Mouse (Mus musculus): ENCODE measurements around the gene Ptpn3. TPM values are rescaled to one million over a fixed set of nuclear protein-coding genes. Genes with fewer than 3 reads are reported as not detected.
"Not testable (repeated sequence)": the region's sequence is repeated elsewhere in the genome, so short reads cannot be mapped to it uniquely, and the experiment has no call there.

Ptpn3 gene
- total and polyA plus RNA-seq, 2 experiments = 12.7 to 18.4 TPM

- no peak overlapping the region for H3K9ac ChIP-seq (ENCODE audit: low read depth, low read length)
- no peak overlapping the region for H3K4me3 ChIP-seq (ENCODE audit: insufficient read depth, low read depth, low read length)
- H3K4me1 ChIP-seq (ENCODE audit: control insufficient read depth, insufficient read depth, low read length) = no peaks in the 10 kb centered on the region
- H3K79me2 ChIP-seq (ENCODE audit: control insufficient read depth, insufficient read depth, low read length) = no peaks in the 10 kb centered on the region
- no peak overlapping the region for H3K27ac ChIP-seq (replicated peaks; ENCODE audit: insufficient read depth, low read depth, low read length)
- TF ChIP-seq POLR2A (IDR thresholded peaks at IDR 0.05; ENCODE audit: extremely low read depth, insufficient read depth, low read length) = no peak
- TF ChIP-seq CTCF (IDR thresholded peaks at IDR 0.05; ENCODE audit: low read depth, low read length) = no peak
- no peak for DNase-seq (ENCODE audit: extremely low read depth, low read depth, low spot score)
- WGBS = 53% methylated on average over 2 of the region's 2 CpGs
- no peaks in the 10 kb centered on the region for H3K27me3 ChIP-seq (ENCODE audit: control insufficient read depth, insufficient read depth, low read length)
- peaks cover 18% of the 10 kb centered on the region for H3K36me3 ChIP-seq (ENCODE audit: control insufficient read depth, insufficient read depth, low read length)
Observed at GRCm38 (mm10) chr4:57211706-57212105, 89.9 kb downstream of the Ptpn3 start.

DNA sequence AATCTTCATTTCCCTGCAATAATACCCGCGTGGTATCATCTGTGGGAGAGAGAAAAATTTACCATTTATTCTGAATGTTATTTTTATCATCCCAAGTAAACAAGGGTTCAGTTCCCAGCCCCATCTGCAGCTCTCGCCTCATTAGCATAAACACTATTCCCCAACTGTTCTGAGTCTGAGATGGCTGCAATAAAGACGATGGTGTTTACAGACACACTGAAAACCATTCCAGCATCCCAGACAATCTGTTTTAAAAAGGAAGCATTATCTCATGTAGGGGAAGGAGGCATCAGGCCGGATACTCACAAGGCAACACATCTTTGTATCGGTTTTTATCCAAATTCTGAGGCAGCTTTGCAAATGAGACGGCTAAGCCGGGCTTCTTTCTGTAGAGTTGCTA lies 95.7 kb downstream of the Ptpn3 start:
- no peak overlapping the region for H3K27ac ChIP-seq (replicated peaks; ENCODE audit: insufficient read depth, low read depth, low read length)
- no peaks in the 10 kb centered on the region for H3K4me1 ChIP-seq (ENCODE audit: control insufficient read depth, insufficient read depth, low read length)
- no peaks in the 10 kb centered on the region for H3K79me2 ChIP-seq (ENCODE audit: control insufficient read depth, insufficient read depth, low read length)
- no peak overlapping the region for H3K9ac ChIP-seq (ENCODE audit: low read depth, low read length)
- WGBS = 80% methylated on average over 8 of the region's 8 CpGs
- H3K27me3 ChIP-seq (ENCODE audit: control insufficient read depth, insufficient read depth, low read length) = no peaks in the 10 kb centered on the region
- TF ChIP-seq POLR2A (IDR thresholded peaks at IDR 0.05; ENCODE audit: extremely low read depth, insufficient read depth, low read length) = no peak
- no peak for TF ChIP-seq CTCF (IDR thresholded peaks at IDR 0.05; ENCODE audit: low read depth, low read length)
- no peak for DNase-seq (ENCODE audit: extremely low read depth, low read depth, low spot score)
- peaks cover 33% of the 10 kb centered on the region for H3K36me3 ChIP-seq (ENCODE audit: control insufficient read depth, insufficient read depth, low read length)
- H3K4me3 ChIP-seq (ENCODE audit: insufficient read depth, low read depth, low read length) = no peak overlapping the region

- no peaks in the 10 kb centered on the region for H3K27me3 ChIP-seq (ENCODE audit: control insufficient read depth, insufficient read depth, low read length)
- no peak overlapping the region for H3K27ac ChIP-seq (replicated peaks; ENCODE audit: insufficient read depth, low read depth, low read length)
- WGBS = 83% methylated on average over 11 of the region's 11 CpGs
- TF ChIP-seq CTCF (IDR thresholded peaks at IDR 0.05; ENCODE audit: low read depth, low read length) (no peak), POLR2A (IDR thresholded peaks at IDR 0.05; ENCODE audit: extremely low read depth, insufficient read depth, low read length) (no peak)
- peaks cover 31% of the 10 kb centered on the region for H3K36me3 ChIP-seq (ENCODE audit: control insufficient read depth, insufficient read depth, low read length)
- no peaks in the 10 kb centered on the region for H3K79me2 ChIP-seq (ENCODE audit: control insufficient read depth, insufficient read depth, low read length)
- no peaks in the 10 kb centered on the region for H3K4me1 ChIP-seq (ENCODE audit: control insufficient read depth, insufficient read depth, low read length)
- DNase-seq (ENCODE audit: extremely low read depth, low read depth, low spot score) = no peak
- H3K9ac ChIP-seq (ENCODE audit: low read depth, low read length) = no peak overlapping the region
- no peak overlapping the region for H3K4me3 ChIP-seq (ENCODE audit: insufficient read depth, low read depth, low read length)
Observed at GRCm38 (mm10) chr4:57204780-57205179, 96.9 kb downstream of the Ptpn3 start.

DNA sequence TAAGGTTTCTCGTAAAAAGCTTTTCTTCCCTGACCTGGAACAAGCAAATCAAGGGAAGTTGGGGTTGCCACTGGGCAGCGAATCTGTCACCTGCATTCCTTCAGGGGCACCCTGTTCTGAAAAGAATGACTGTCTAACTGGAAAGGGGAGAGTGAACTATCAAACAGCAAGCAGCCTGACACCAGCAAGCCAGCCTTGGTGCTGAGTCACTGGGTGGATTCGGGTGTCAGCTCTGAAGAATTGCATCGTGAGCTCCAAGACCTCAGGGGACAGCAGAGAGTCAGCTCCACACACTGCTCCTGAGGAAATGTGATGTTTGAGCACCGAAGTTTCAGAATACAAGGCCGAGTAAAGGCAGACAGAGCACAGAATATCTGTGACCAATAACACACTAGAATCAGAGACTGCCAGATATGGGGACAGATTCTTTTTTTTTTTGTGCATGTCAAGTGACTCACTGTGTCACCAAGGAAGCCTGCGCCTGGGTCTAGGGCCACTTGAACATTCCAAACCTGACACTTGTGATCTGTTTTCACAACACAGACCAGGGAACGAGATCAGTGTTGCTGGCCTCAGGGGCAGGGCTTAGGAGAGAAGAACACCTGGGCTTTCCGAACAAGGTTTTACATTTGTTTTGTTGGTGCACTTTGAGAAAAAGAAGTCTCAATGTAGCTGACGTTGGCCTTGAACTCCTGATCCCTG lies 98.8 kb downstream of the Ptpn3 start:
- no peaks in the 10 kb centered on the region for H3K27me3 ChIP-seq (ENCODE audit: control insufficient read depth, insufficient read depth, low read length)
- no peak overlapping the region for H3K4me3 ChIP-seq (ENCODE audit: insufficient read depth, low read depth, low read length)
- no peak overlapping the region for H3K27ac ChIP-seq (replicated peaks; ENCODE audit: insufficient read depth, low read depth, low read length)
- no peak for TF ChIP-seq CTCF (IDR thresholded peaks at IDR 0.05; ENCODE audit: low read depth, low read length)
- no peak for TF ChIP-seq POLR2A (IDR thresholded peaks at IDR 0.05; ENCODE audit: extremely low read depth, insufficient read depth, low read length)
- DNase-seq (ENCODE audit: extremely low read depth, low read depth, low spot score) = no peak
- H3K79me2 ChIP-seq (ENCODE audit: control insufficient read depth, insufficient read depth, low read length) = no peaks in the 10 kb centered on the region
- H3K4me1 ChIP-seq (ENCODE audit: control insufficient read depth, insufficient read depth, low read length) = no peaks in the 10 kb centered on the region
- H3K36me3 ChIP-seq (ENCODE audit: control insufficient read depth, insufficient read depth, low read length) = peaks cover 30% of the 10 kb centered on the region
- 79% methylated on average over 10 of the region's 10 CpGs for WGBS
- H3K9ac ChIP-seq (ENCODE audit: low read depth, low read length) = no peak overlapping the region

DNA sequence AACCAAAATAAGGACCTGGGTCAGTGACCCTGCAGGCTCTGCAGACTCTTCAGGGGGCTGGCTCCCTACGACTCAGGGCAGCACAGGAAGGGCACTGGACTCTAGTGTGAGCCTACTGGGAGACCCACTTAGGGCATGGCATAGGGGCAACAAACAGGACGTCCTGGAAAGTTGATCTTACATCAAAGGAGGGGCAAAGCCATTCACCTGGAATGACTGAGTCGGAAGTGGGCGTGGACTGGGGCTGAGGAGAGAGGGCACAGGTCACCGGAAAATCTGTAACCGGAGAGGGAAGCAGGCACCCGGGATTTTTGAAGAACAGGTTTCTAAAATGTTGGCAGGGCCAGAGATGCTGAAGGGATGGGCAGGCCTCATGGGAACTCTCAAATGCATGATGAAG lies 99.5 kb downstream of the Ptpn3 start:
- no peak for DNase-seq (ENCODE audit: extremely low read depth, low read depth, low spot score)
- 68% methylated on average over 7 of the region's 7 CpGs for whole genome bisulfite sequencing
- Histone ChIP-seq H3K36me3 (ENCODE audit: control insufficient read depth, insufficient read depth, low read length) (peaks cover 35% of the 10 kb centered on the region), H3K4me1 (ENCODE audit: control insufficient read depth, insufficient read depth, low read length) (no peaks in the 10 kb centered on the region), H3K4me3 (ENCODE audit: insufficient read depth, low read depth, low read length) (no peak overlapping the region), H3K9ac (ENCODE audit: low read depth, low read length) (no peak overlapping the region), H3K27me3 (ENCODE audit: control insufficient read depth, insufficient read depth, low read length) (no peaks in the 10 kb centered on the region), H3K27ac (replicated peaks; ENCODE audit: insufficient read depth, low read depth, low read length) (no peak overlapping the region), H3K79me2 (ENCODE audit: control insufficient read depth, insufficient read depth, low read length) (no peaks in the 10 kb centered on the region)
- TF ChIP-seq CTCF (IDR thresholded peaks at IDR 0.05; ENCODE audit: low read depth, low read length) = no peak
- TF ChIP-seq POLR2A (IDR thresholded peaks at IDR 0.05; ENCODE audit: extremely low read depth, insufficient read depth, low read length) = no peak

DNA sequence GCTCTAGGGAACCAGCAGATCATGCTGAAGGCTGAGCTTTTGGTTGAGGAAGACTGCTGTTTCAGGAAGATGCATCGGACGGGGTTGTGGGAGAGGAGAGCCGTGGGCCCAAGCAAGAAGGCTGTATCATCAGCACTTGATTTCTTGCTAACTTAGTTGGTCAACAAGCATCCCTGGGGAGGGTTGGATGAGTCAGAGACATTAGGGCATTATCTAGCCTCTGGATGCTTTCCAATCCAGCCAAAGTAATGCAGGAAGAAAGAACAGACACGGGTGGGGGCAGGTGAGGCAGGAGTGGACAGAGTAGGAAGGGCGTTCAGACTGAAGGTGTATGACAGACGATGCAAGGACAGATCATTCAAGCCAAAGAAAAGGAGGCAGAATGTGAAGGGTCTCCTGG lies 101.0 kb downstream of the Ptpn3 start:
- Histone ChIP-seq H3K4me1 (ENCODE audit: control insufficient read depth, insufficient read depth, low read length) (no peaks in the 10 kb centered on the region), H3K27me3 (ENCODE audit: control insufficient read depth, insufficient read depth, low read length) (no peaks in the 10 kb centered on the region), H3K4me3 (ENCODE audit: insufficient read depth, low read depth, low read length) (no peak overlapping the region), H3K79me2 (ENCODE audit: control insufficient read depth, insufficient read depth, low read length) (no peaks in the 10 kb centered on the region), H3K36me3 (ENCODE audit: control insufficient read depth, insufficient read depth, low read length) (peaks cover 33% of the 10 kb centered on the region), H3K27ac (replicated peaks; ENCODE audit: insufficient read depth, low read depth, low read length) (no peak overlapping the region), H3K9ac (ENCODE audit: low read depth, low read length) (no peak overlapping the region)
- no peak for TF ChIP-seq POLR2A (IDR thresholded peaks at IDR 0.05; ENCODE audit: extremely low read depth, insufficient read depth, low read length)
- WGBS = 92% methylated on average over 6 of the region's 6 CpGs
- no peak for DNase-seq (ENCODE audit: extremely low read depth, low read depth, low spot score)

DNA sequence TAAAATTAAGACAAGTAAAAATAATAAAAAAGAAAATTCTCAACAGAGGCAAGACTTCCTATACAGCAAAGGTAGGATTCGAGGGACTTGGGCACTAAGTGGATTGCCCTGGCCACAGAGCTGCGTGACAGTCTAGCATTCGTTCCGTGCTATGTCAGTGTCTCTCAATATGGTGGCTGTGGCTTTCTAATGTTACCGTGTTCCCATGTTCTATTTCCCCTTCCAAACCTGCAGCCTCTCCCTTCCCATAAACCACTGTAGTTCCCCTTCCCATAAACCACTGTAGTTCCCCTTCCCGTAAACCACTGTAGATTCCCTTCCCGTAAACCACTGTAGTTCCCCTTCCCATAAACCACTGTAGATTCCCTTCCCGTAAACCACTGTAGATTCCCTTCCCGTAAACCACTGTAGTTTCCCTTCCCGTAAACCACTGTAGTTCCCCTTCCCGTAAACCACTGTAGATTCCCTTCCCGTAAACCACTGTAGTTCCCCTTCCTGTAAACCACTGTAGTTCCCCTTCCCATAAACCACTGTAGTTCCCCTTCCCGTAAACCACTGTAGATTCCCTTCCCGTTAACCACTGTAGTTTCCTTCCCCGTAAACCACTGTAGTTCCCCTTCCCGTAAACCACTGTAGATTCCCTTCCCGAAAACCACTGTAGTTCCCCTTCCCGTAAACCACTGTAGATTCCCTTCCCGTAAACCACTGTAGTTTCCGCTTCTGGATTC lies 102.8 kb downstream of the Ptpn3 start:
- DNase-seq (ENCODE audit: extremely low read depth, low read depth, low spot score); H3K79me2 ChIP-seq (ENCODE audit: control insufficient read depth, insufficient read depth, low read length); H3K4me1 ChIP-seq (ENCODE audit: control insufficient read depth, insufficient read depth, low read length); H3K27me3 ChIP-seq (ENCODE audit: control insufficient read depth, insufficient read depth, low read length); H3K9ac ChIP-seq (ENCODE audit: low read depth, low read length); H3K27ac ChIP-seq (replicated peaks; ENCODE audit: insufficient read depth, low read depth, low read length); H3K4me3 ChIP-seq (ENCODE audit: insufficient read depth, low read depth, low read length): not testable (repeated sequence)
- peaks cover 34% of the 10 kb centered on the region for H3K36me3 ChIP-seq (ENCODE audit: control insufficient read depth, insufficient read depth, low read length)
- 97% methylated on average over 20 of the region's 20 CpGs for WGBS
